Mouse (Mus musculus): ENCODE results near the gene Emc9. TPM values are rescaled to one million over a fixed set of nuclear protein-coding genes. Genes with fewer than 3 reads are reported as not detected.
A peak's percentile ranks its signal among the peaks of the same experiment; 100 is the strongest.

Gene Emc9
- total RNA-seq (2021), result 10 to 100 TPM; 37.3 to 40.1 TPM

GRCm38 (mm10) chr14:55584702-55585565 is at the start of gene Emc9:
Emc9 (minus strand) TSS chr14:55585302.
- DNase-seq, result peak; percentile 75

GRCm38 (mm10) chr14:55629312-55629711 is 44.2 kb upstream of the Emc9 start:
- peak; percentile 68 for DNase-seq

- peak; percentile 20 for DNase-seq
Observed at GRCm38 (mm10) chr14:55628077-55628827, 43.1 kb upstream of the Emc9 start.

- DNase-seq, result no peak
Observed at GRCm38 (mm10) chr14:55618486-55619195, 33.5 kb upstream of the Emc9 start.

GRCm38 (mm10) chr14:55617822-55618221 is 32.7 kb upstream of the Emc9 start, which contains the start of gene Rec8:
Rec8 (plus strand) TSS chr14:55618037.
- peak; percentile 43 for DNase-seq

GRCm38 (mm10) chr14:55616844-55617243 is 31.7 kb upstream of the Emc9 start:
- DNase-seq, result no peak

- no peak for DNase-seq
Observed at GRCm38 (mm10) chr14:55615876-55616275, 30.8 kb upstream of the Emc9 start.

- DNase-seq, result no peak
Observed at GRCm38 (mm10) chr14:55614565-55615178, 29.6 kb upstream of the Emc9 start.

- no peak for DNase-seq
Observed at GRCm38 (mm10) chr14:55613346-55613745, 28.2 kb upstream of the Emc9 start.

- DNase-seq, result no peak
Observed at GRCm38 (mm10) chr14:55608339-55608738, 23.2 kb upstream of the Emc9 start.

- no peak for DNase-seq
Observed at GRCm38 (mm10) chr14:55605743-55606459, 20.8 kb upstream of the Emc9 start.

- no peak for DNase-seq
Observed at GRCm38 (mm10) chr14:55604823-55605222, 19.7 kb upstream of the Emc9 start.

GRCm38 (mm10) chr14:55603633-55604576 is 18.8 kb upstream of the Emc9 start:
- peak; percentile 93 for DNase-seq

GRCm38 (mm10) chr14:55603271-55603632 is 18.1 kb upstream of the Emc9 start, which contains the start of gene Irf9:
Irf9 (plus strand) TSS chr14:55603571.
- no peak for DNase-seq

GRCm38 (mm10) chr14:55598521-55599390 is 13.7 kb upstream of the Emc9 start:
- no peak for DNase-seq

- no peak for DNase-seq
Observed at GRCm38 (mm10) chr14:55596036-55596690, 11.1 kb upstream of the Emc9 start.

GRCm38 (mm10) chr14:55592226-55592625 is 7.1 kb upstream of the Emc9 start:
- DNase-seq, result no peak

GRCm38 (mm10) chr14:55591331-55591891 is 6.3 kb upstream of the Emc9 start, which contains the start of gene Rnf31:
Rnf31 (plus strand) TSS chr14:55591708.
- peak; percentile 95 for DNase-seq

Measured in heart, postnatal 4 days (tissue).